Mouse (Mus musculus) MEL (cell line): ENCODE measurements at regions not wholly inside any gene's neighbourhood (a gene's known extent, or its start where the extent isn't known, plus 50 kb on each side); places are given as distances from the start of the nearest gene placed in this dataset.
A peak's percentile ranks its signal among the peaks of the same experiment; 100 is the strongest.

Experiments
- DNase-seq: peaks from one replicate; pipeline ENCODE4 v3.0.0; 2011; ENCODE audit warnings: low read depth, low spot score
- H3K27ac ChIP-seq: 2 replicates; pipeline ENCODE4 v1.5.1; 2012; ENCODE audit warnings: low read depth, mild to moderate bottlenecking, control low read depth, low read length, moderate library complexity; ENCODE audit not compliant: control insufficient read depth
- H3K27me3 ChIP-seq, 2 experiments: fragments of 150-350 bp in 1 of 2; sonication (generic) in 1 of 2; 2 replicates each; pipeline ENCODE4 v1.6.1; 2012; ENCODE audit warnings: low read length in 2 of 2, mild to moderate bottlenecking in 2 of 2, improper control_type of control experiment in 1 of 2, moderate library complexity in 1 of 2; ENCODE audit not compliant: insufficient read depth in 2 of 2, control insufficient read depth in 1 of 2
- H3K36me3 ChIP-seq, 2 experiments: 2 replicates each; pipeline ENCODE4 v1.6.1; 2012 to 2014; ENCODE audit warnings: low read length in 2 of 2, improper control_type of control experiment in 1 of 2, inconsistent platforms in 1 of 2, mild to moderate bottlenecking in 1 of 2; ENCODE audit not compliant: insufficient read depth in 2 of 2, control insufficient read depth in 1 of 2
- H3K4me1 ChIP-seq, 2 experiments: fragments of 150-350 bp in 1 of 2; sonication (generic) in 1 of 2; 2 replicates each; pipeline ENCODE4 v1.6.1; 2012; ENCODE audit warnings: low read length in 2 of 2, improper control_type of control experiment in 1 of 2, mild to moderate bottlenecking in 1 of 2; ENCODE audit not compliant: insufficient read depth in 2 of 2, control insufficient read depth in 1 of 2
- H3K4me3 ChIP-seq, 2 experiments: fragments of 150-350 bp in 1 of 2; sonication (generic) in 1 of 2; 2 replicates each; pipeline ENCODE4 v1.5.1; 2012; ENCODE audit warnings: low read depth in 2 of 2, low read length in 2 of 2, mild to moderate bottlenecking in 2 of 2, moderate library complexity in 2 of 2, control low read depth in 1 of 2, improper control_type of control experiment in 1 of 2; ENCODE audit not compliant: control insufficient read depth in 1 of 2, insufficient read depth in 1 of 2
- H3K79me2 ChIP-seq: 2 replicates; pipeline ENCODE4 v1.6.1; 2012; ENCODE audit warnings: mild to moderate bottlenecking, low read length, moderate library complexity; ENCODE audit not compliant: control insufficient read depth, poor library complexity, insufficient read depth
- H3K9ac ChIP-seq: 2 replicates; pipeline ENCODE4 v1.6.1; 2012; ENCODE audit warnings: low read depth, mild to moderate bottlenecking, control low read depth, low read length, moderate library complexity; ENCODE audit not compliant: control insufficient read depth, poor library complexity, severe bottlenecking
- H3K9me3 ChIP-seq: fragments of 150-350 bp; sonication (generic); replicated peaks from 2 replicates; pipeline ENCODE4 v1.6.1; 2012; ENCODE audit warnings: mild to moderate bottlenecking, low read length, improper control_type of control experiment, moderate library complexity; ENCODE audit not compliant: insufficient read depth
- CHD2 ChIP-seq: IDR thresholded peaks from 2 replicates; pipeline ENCODE4 v1.6.1; 2011; ENCODE audit warnings: low read length, improper control_type of control experiment
- E2F4 ChIP-seq: IDR thresholded peaks from 2 replicates; pipeline ENCODE4 v1.6.1; 2011; ENCODE audit warnings: low read depth, low read length, improper control_type of control experiment, borderline replicate concordance
- ELF1 ChIP-seq: IDR thresholded peaks from 2 replicates; pipeline ENCODE4 v1.6.1; 2014; ENCODE audit warnings: low read depth, mild to moderate bottlenecking, inconsistent platforms, low read length, improper control_type of control experiment, moderate library complexity
- ETS1 ChIP-seq: IDR thresholded peaks from 2 replicates; pipeline ENCODE4 v1.6.1; 2012; ENCODE audit warnings: low read depth, mild to moderate bottlenecking, inconsistent platforms, low read length, improper control_type of control experiment, moderate library complexity
- HCFC1 ChIP-seq: IDR thresholded peaks from 2 replicates; pipeline ENCODE4 v1.6.1; 2012; ENCODE audit warnings: low read depth, mild to moderate bottlenecking, inconsistent platforms, low read length, improper control_type of control experiment, moderate library complexity
- MAFK ChIP-seq: IDR thresholded peaks from 2 replicates; pipeline ENCODE4 v1.6.1; 2011; ENCODE audit warnings: low read depth, mild to moderate bottlenecking, low read length, improper control_type of control experiment, borderline replicate concordance
- MAZ ChIP-seq: IDR thresholded peaks from 2 replicates; pipeline ENCODE4 v1.6.1; 2012; ENCODE audit warnings: low read depth, mild to moderate bottlenecking, inconsistent platforms, low read length, improper control_type of control experiment
- MXI1 ChIP-seq: IDR thresholded peaks from 2 replicates; pipeline ENCODE4 v1.6.1; 2011; ENCODE audit warnings: mild to moderate bottlenecking, low read depth, low read length, improper control_type of control experiment
- MYB ChIP-seq: IDR thresholded peaks from 2 replicates; pipeline ENCODE4 v1.6.1; 2011; ENCODE audit warnings: mild to moderate bottlenecking, low read depth, low read length, improper control_type of control experiment
- NELFE ChIP-seq: IDR thresholded peaks from 2 replicates; pipeline ENCODE4 v1.6.1; 2011; ENCODE audit warnings: low read depth, low read length, improper control_type of control experiment
- POLR2A ChIP-seq, 2 experiments: IDR thresholded peaks; 2 replicates each; pipeline ENCODE4 v1.6.1; 2011 to 2012; ENCODE audit warnings: low read length in 2 of 2, mild to moderate bottlenecking in 2 of 2, control low read depth in 1 of 2, improper control_type of control experiment in 1 of 2, low read depth in 1 of 2, moderate library complexity in 1 of 2; ENCODE audit not compliant: control insufficient read depth in 1 of 2, insufficient read depth in 1 of 2, poor library complexity in 1 of 2
- POLR2AphosphoS5 ChIP-seq: IDR thresholded peaks from 2 replicates; pipeline ENCODE4 v1.6.1; 2012; ENCODE audit warnings: low read depth, borderline replicate concordance, mild to moderate bottlenecking, inconsistent platforms, low read length, moderate library complexity, mixed read lengths
- RCOR1 ChIP-seq: IDR thresholded peaks from 2 replicates; pipeline ENCODE4 v1.6.1; 2012; ENCODE audit warnings: low read depth, mild to moderate bottlenecking, inconsistent platforms, low read length, improper control_type of control experiment
- SIN3A ChIP-seq: IDR thresholded peaks from 2 replicates; pipeline ENCODE4 v1.6.1; 2012; ENCODE audit warnings: low read length, improper control_type of control experiment, inconsistent platforms
- SMC3 ChIP-seq: IDR thresholded peaks from 2 replicates; pipeline ENCODE4 v1.6.1; 2011; ENCODE audit warnings: low read depth, low read length, improper control_type of control experiment
- TCF12 ChIP-seq: IDR thresholded peaks from 2 replicates; pipeline ENCODE4 v1.6.1; 2014; ENCODE audit warnings: low read depth, mild to moderate bottlenecking, inconsistent platforms, low read length, improper control_type of control experiment, moderate library complexity
- USF1 ChIP-seq: IDR thresholded peaks from 2 replicates; pipeline ENCODE4 v1.6.1; 2014; ENCODE audit warnings: low read depth, mild to moderate bottlenecking, inconsistent platforms, low read length, improper control_type of control experiment, moderate library complexity

GRCm38 (mm10) chr15:44859369-44859768 lies 4725.2 kb downstream of the 9330182O14Rik start:
- no peak for TF ChIP-seq RCOR1
- no peak for TF ChIP-seq E2F4
- no peak for TF ChIP-seq MYB
- no peak for TF ChIP-seq MAFK
- TF ChIP-seq MAZ: no peak
- TF ChIP-seq POLR2A (IDR thresholded peaks at IDR 0.05; ENCODE audit: control insufficient read depth in 1 of 2, insufficient read depth in 1 of 2, low read depth in 1 of 2, low read length in 2 of 2, poor library complexity in 1 of 2): no peak
- no peak for TF ChIP-seq CHD2
- no peak for TF ChIP-seq SIN3A
- no peak for TF ChIP-seq SMC3
- H3K36me3 ChIP-seq: no peaks in the 10 kb centered on the region
- H3K4me3 ChIP-seq: no peak overlapping the region
- H3K27me3 ChIP-seq: no peaks in the 10 kb centered on the region
- no peaks in the 10 kb centered on the region for H3K9me3 ChIP-seq
- no peak overlapping the region for H3K9ac ChIP-seq
- no peak for DNase-seq
- no peak overlapping the region for H3K27ac ChIP-seq
- H3K79me2 ChIP-seq: no peaks in the 10 kb centered on the region
- no peaks in the 10 kb centered on the region for H3K4me1 ChIP-seq

- no peaks in the 10 kb centered on the region for H3K36me3 ChIP-seq
- no peak for DNase-seq
- no peaks in the 10 kb centered on the region for H3K4me1 ChIP-seq
- no peaks in the 10 kb centered on the region for H3K9me3 ChIP-seq
- no peak overlapping the region for H3K27ac ChIP-seq
- no peaks in the 10 kb centered on the region for H3K27me3 ChIP-seq
- H3K4me3 ChIP-seq: no peak overlapping the region
- TF ChIP-seq USF1: no peak
- no peak for TF ChIP-seq TCF12
- no peak for TF ChIP-seq ELF1
- 0 out of 2 replicates have a peak, but pooled peaks have one; percentile 39 for TF ChIP-seq RCOR1
- H3K9ac ChIP-seq: no peak overlapping the region
- no peaks in the 10 kb centered on the region for H3K79me2 ChIP-seq
Measured at GRCm38 (mm10) chr15:44860204-44860806, 4726.1 kb downstream of the 9330182O14Rik start.

- Histone ChIP-seq H3K9ac (no peak overlapping the region), H3K36me3 (no peaks in the 10 kb centered on the region; a peak in 1 of 4 replicates), H3K9me3 (no peaks in the 10 kb centered on the region), H3K4me1 (no peaks in the 10 kb centered on the region), H3K4me3 (peak overlapping the region in 1 of 2 experiments; percentile 56; a peak in 2 of 4 replicates), H3K79me2 (no peaks in the 10 kb centered on the region), H3K27ac (no peak overlapping the region), H3K27me3 (no peaks in the 10 kb centered on the region)
- TF ChIP-seq ETS1 (peak; percentile 12; the same call in 1 of the 2 replicates), POLR2AphosphoS5 (no peak), MXI1 (no peak), NELFE (no peak), HCFC1 (no peak), POLR2A (IDR thresholded peaks at IDR 0.05; ENCODE audit: control insufficient read depth in 1 of 2, insufficient read depth in 1 of 2, low read depth in 1 of 2, low read length in 2 of 2, poor library complexity in 1 of 2) (no peak)
- no peak for DNase-seq
Measured at GRCm38 (mm10) chr15:44868537-44868936, 4734.4 kb downstream of the 9330182O14Rik start.
